Mouse (Mus musculus) spleen, postnatal 10 days (tissue): ENCODE results near the gene Anxa3.

ENCODE experiments used
- DNase-seq, 2 experiments: peaks; one replicate each; pipeline ENCODE4 v3.0.0; 2021 to 2022; ENCODE audit warnings: low spot score in 2 of 2

Anxa3 gene

GRCm38 (mm10) chr5:96792936-96793718 lies at the start of gene Anxa3:
Gene Anxa3, plus strand, starts transcription at chr5:96793339.
- DNase-seq: no peak

GRCm38 (mm10) chr5:96747195-96747984 lies 45.7 kb upstream of the Anxa3 start:
- no peak for DNase-seq

- no peak for DNase-seq
Measured at GRCm38 (mm10) chr5:96757615-96758014, 35.5 kb upstream of the Anxa3 start.

- DNase-seq: no peak
Measured at GRCm38 (mm10) chr5:96762021-96762420, 31.1 kb upstream of the Anxa3 start.

- DNase-seq: peak in 1 of 2 experiments; percentile 59
Measured at GRCm38 (mm10) chr5:96768846-96769471, 24.2 kb upstream of the Anxa3 start.

GRCm38 (mm10) chr5:96783506-96784288 lies 9.4 kb upstream of the Anxa3 start:
- no peak for DNase-seq

- DNase-seq: no peak
Measured at GRCm38 (mm10) chr5:96785096-96785495, 8.0 kb upstream of the Anxa3 start.

GRCm38 (mm10) chr5:96792422-96792821 lies 717 bp upstream of the Anxa3 start:
- no peak for DNase-seq

- DNase-seq: no peak
Measured at GRCm38 (mm10) chr5:96793953-96794635, 955 bp downstream of the Anxa3 start.

GRCm38 (mm10) chr5:96795752-96796151 lies 2.6 kb downstream of the Anxa3 start:
- no peak for DNase-seq

GRCm38 (mm10) chr5:96797465-96797864 lies 4.3 kb downstream of the Anxa3 start:
- DNase-seq: no peak

GRCm38 (mm10) chr5:96799165-96799564 lies 6.0 kb downstream of the Anxa3 start:
- no peak for DNase-seq

GRCm38 (mm10) chr5:96799969-96800368 lies 6.8 kb downstream of the Anxa3 start:
- no peak for DNase-seq

- no peak for DNase-seq
Measured at GRCm38 (mm10) chr5:96802185-96802584, 9.0 kb downstream of the Anxa3 start.

- DNase-seq: no peak
Measured at GRCm38 (mm10) chr5:96803091-96803490, 10.0 kb downstream of the Anxa3 start.

GRCm38 (mm10) chr5:96804304-96804703 lies 11.2 kb downstream of the Anxa3 start:
- no peak for DNase-seq

- DNase-seq: no peak
Measured at GRCm38 (mm10) chr5:96804813-96805212, 11.7 kb downstream of the Anxa3 start.

GRCm38 (mm10) chr5:96810620-96811019 lies 17.5 kb downstream of the Anxa3 start:
- DNase-seq: no peak

GRCm38 (mm10) chr5:96824769-96825327 lies 31.7 kb downstream of the Anxa3 start:
- DNase-seq: no peak

- no peak for DNase-seq
Measured at GRCm38 (mm10) chr5:96827176-96827575, 34.0 kb downstream of the Anxa3 start.

- DNase-seq: no peak
Measured at GRCm38 (mm10) chr5:96834338-96834737, 41.2 kb downstream of the Anxa3 start.
